Mouse (Mus musculus) left cerebral cortex, postnatal 36 days (tissue): ENCODE data around the gene Zfp444. TPM values are rescaled to one million over a fixed set of nuclear protein-coding genes. Genes with fewer than 3 reads are reported as not detected.

Source experiments
- DNase-seq, 2 experiments: peaks; one replicate each; pipeline ENCODE4 v3.0.0; 2021 to 2022; ENCODE audit warnings: low spot score in 2 of 2, mixed read lengths in 1 of 2
- intact Hi-C: fragments of 180-260 bp; cut with DNase I; formaldehyde crosslinking; loops from one replicate; pipeline ENCODE4 v1.15.1; 2025
- total RNA-seq, 2 experiments: library from RNA; stranded (reverse); gene quantifications; 2 replicates each; pipeline ENCODE4 v1.2.3; 2021

Zfp444 gene
- total RNA-seq, result 10 to 100 TPM; 59.9 to 62.9 TPM

- intact Hi-C loops, result loop anchor here (2.0 to 5.0 kb wide), 3 partner anchors 15 to 111 kb away; no protein-coding TSS in a partner anchor
- peak; percentile 98 to 99 for DNase-seq
These were observed at the start of gene Zfp444 for GRCm38 (mm10) chr7:6172006-6172649. Gene Zfp444 (plus strand): TSS chr7:6172226.

- peak; percentile 75 to 85 for DNase-seq
These were observed 45.2 kb upstream of the Zfp444 start for GRCm38 (mm10) chr7:6126690-6127448.

DNA sequence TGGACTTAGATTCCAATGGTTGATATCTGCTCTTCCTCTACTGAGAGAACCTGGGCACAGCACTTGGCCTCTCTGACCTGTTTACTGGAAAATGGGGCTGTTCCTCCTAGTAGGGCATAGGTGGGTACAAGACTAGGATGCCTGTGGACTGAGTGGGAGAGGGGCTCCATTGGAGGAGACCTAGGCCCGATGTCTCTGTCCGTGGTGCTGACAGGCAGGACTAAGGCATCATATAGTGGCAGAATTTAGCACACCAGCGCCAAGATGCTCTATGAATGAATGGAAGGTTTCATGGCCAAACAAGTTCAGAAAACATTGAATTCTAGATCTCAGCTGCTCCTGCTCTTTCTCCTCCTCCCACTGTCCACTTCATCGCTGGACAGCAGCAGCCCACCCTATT lies 41.7 kb upstream of the Zfp444 start:
- no peak for DNase-seq
- intact Hi-C loops, result no loop called here

More at GRCm38 (mm10) chr7:6126690-6127448, 45.2 kb upstream of the Zfp444 start:
- intact Hi-C loops, result loop anchor here (2.0 to 10.0 kb wide), 3 partner anchors 45 to 158 kb away; partner anchors contain the start of genes Zfp444 and Zfp667

DNA sequence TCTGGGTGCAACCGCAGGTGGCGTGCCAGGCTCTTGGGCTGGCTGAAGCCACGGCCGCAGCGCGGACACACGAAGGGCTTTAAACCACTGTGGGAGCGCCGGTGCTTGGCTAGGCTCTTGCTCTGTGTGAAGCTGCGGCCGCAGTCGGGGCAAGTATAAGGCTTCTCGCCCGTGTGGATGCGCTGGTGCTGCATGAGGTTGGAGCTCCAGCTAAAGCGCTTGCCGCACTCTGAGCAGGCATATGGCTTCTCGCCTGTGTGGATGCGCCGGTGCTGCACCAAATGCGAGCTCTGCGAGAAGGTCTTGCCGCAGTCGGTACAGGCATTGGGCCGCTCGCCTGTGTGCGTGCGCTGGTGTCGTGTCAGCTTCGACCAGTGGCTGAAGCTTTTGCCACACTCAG lies 39.4 kb upstream of the Zfp444 start:
- intact Hi-C loops, result no loop called here
- DNase-seq, result no peak

- intact Hi-C loops, result no loop called here
- DNase-seq, result no peak
These were observed 35.5 kb upstream of the Zfp444 start for GRCm38 (mm10) chr7:6136497-6136896.

- no peak for DNase-seq
- intact Hi-C loops, result no loop called here
These were observed 32.7 kb upstream of the Zfp444 start for GRCm38 (mm10) chr7:6139295-6139694.

DNA sequence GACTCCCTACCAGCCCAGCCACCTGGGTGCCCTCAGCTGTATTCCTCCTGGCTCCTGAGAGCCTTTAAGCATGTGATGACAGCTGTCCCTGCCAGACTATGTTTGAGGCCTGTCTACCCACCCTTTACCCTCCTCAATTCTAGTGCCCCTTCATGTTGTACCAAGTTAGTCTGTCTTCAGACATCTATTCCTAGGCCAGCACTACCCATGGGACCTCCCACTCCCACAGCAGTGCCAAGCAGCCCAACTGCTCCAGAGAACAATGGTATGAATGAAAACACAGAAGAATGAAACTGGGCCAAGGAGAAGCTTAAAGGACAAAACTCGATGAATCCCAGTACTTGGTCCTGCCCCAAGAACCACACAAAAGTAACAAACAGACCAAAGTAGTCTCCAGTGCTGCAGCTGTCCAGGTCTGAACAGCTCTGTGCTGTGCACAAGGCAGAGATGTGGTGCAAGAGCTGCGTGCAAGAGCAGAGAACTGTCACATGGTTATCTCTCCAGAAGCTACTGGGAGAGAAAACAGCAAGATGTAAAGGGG lies 28.0 kb upstream of the Zfp444 start:
- no peak for DNase-seq
- intact Hi-C loops, result no loop called here

DNA sequence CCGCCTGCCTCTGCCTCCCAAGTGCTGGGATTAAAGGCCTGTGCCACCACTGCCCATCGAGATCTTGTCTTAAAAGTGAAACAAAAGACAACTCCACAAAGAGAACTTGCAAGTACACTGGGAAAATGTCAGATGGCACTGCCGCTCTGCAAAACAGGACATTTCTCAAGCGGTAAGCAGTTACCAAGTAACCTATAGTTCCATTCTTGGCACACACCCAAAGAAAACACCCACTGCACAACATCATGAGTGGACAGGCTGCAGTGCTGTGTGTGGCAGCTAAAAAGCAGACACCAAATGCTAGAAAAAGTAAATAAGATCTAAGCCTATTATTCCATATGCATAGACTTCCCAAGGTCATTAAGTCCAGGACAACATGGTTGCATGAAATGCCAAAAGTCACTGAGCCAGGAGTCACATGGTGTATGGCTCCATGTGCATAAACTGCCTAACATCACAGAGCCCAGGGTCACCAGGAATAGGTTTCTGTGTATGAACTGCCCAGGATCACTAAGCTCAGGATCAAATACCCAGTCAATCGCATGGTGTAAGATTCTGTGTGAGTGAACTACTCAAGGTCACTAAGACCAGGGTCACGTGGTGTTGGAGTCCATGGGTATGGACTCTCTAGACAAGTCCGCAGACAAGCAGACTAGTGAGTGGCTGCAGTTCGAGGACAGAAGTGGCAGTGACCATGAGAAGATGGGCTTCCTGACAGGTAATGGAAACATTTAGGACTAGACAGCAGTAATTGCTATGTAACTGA lies 26.4 kb upstream of the Zfp444 start:
- intact Hi-C loops, result no loop called here
- DNase-seq, result no peak

- intact Hi-C loops, result no loop called here
- DNase-seq, result no peak
These were observed 25.6 kb upstream of the Zfp444 start for GRCm38 (mm10) chr7:6146194-6146981.

DNA sequence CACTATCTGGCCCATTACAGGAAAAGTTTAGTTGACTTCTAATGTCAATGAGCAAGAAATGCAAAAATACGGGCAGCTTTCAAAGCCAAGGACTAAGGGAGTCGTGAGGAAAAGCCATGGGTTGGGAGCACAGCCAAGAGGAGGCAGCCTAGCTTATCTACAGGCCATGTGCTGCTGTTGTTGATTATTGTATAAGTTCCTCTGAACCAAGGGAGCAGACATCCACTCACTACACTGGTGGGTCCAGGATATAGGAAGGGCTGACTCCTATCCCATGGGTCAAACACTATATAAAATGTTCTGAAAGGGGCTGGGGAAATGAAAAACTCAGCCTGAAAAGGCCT lies 25.1 kb upstream of the Zfp444 start:
- no peak for DNase-seq
- intact Hi-C loops, result no loop called here

GRCm38 (mm10) chr7:6147688-6148087 lies 24.3 kb upstream of the Zfp444 start:
- intact Hi-C loops, result no loop called here

DNA sequence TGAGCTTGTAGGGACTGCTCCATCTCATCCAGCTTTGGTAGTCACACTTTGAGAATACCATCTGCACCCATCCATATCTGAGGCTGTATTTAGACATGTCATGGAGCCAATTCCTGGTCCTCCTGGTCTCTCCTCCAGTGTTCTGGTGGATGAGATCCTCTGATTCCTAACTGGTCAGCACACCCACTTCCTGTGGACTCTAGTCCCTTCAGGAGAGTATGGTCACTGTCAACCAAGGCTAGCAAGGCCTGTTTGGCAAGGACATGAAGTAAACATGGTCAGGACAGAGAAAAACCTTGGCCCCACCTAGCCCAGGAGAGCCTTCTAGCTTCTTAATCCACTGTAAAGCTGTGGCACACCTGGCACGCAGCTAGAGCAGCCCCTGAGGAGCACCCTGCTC lies 20.8 kb upstream of the Zfp444 start:
- no peak for DNase-seq
- intact Hi-C loops, result no loop called here

More at GRCm38 (mm10) chr7:6147688-6148087, 24.3 kb upstream of the Zfp444 start:
- no peak for DNase-seq

- intact Hi-C loops, result no loop called here
- DNase-seq, result no peak
These were observed 20.0 kb upstream of the Zfp444 start for GRCm38 (mm10) chr7:6152036-6152435.

- no peak for DNase-seq
- intact Hi-C loops, result no loop called here
These were observed 18.9 kb upstream of the Zfp444 start for GRCm38 (mm10) chr7:6153131-6153530.

DNA sequence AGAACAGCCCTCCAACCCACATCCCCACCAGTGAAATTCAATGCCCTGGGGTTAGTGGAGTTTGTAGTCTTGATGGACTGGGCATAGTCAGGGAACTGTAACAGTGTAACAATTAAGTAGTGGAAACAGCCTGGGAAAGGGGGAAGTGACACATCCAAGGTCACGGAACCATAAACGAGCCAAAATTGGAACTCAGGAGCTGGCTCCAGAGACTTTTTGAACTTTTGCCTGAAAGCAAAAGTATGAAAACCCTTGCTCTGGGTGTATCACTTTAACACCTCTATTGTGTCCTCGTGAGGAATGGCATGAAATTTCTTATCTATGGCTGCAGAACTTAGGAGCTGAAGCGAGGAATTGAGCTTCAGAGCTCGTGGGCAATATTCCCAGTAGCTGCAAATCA lies 17.9 kb upstream of the Zfp444 start:
- intact Hi-C loops, result no loop called here
- no peak for DNase-seq

DNA sequence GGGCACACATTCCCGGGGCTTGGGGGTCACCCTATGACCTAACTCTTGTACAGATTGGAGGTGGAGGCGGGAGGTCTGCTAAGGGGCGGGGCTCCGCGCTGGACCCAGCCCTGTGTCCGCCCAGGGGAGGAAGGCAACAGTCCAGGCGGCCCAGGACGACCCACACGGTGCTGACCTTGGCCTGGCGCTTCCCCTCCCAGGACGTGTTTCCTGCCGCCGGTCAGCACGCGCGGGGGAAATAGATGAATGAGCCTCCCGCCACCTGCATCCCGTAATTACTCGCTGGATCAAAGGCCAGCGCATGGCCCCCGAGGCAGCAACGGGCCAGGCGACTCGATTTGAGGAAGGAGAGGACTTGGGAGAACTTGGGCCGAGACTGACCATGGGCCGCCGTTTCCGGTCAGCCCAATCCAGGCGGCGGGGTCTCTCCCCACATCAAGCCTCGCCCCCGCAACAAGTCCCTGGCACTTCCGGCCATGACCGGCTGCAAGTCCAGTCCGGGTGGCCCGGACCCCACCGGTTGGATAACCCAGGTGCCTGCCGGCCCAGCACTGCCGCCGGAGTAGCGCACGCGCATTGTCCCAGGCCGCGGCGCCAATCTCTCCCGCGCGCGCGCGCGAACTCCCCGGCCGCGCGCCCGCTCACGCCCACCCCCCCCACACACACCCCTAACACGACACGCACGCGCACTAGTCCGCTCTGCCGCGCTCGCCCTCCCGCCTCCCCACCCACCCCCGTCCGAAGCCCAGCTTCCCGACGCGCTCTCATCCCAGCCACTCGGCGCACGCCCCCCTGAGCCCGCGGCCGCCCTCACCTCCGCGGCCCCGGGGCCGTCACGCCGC lies 16.8 kb upstream of the Zfp444 start:
- peak in 1 of 2 experiments; percentile 86 for DNase-seq
- intact Hi-C loops, result no loop called here

DNA sequence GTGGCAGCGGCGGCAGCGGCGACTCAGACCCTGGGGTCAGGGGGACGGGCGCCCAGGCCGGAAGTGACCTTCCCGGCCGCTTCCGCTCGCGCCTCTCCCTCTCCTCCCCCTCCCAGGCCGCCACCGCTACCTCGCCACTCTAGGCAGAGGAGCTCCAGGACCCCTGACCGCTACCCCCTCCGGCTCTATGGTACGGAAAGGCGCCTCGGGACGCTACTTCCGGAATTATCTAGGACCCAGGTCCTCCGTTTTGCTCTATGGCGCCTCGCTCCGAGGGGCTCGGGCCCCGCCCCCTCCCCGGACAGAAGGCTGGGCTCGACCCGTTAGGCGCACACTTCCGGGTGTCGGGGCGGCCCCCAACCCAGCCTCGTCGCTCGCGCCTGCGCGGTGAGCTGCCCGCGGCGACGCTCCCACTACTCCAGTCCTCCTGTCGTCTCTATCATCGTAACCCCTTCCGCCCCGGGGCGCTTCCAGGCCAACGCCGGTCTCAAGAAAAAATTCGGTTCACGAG lies 16.1 kb upstream of the Zfp444 start, which contains the start of gene Zfp787:
Gene Zfp787 (minus strand): TSS at position 97 of the 511 bp plus-strand sequence.
- peak; percentile 97 for DNase-seq
- intact Hi-C loops, result loop anchor here (2.0 kb wide), 1 partner anchor 17 kb away; the partner anchor contains the start of gene Zfp444

- DNase-seq, result no peak
- intact Hi-C loops, result loop anchor here (2.0 kb wide), 1 partner anchor 16 kb away; the partner anchor contains the start of gene Zfp444
These were observed 15.0 kb upstream of the Zfp444 start for GRCm38 (mm10) chr7:6156901-6157472.
